Mouse (Mus musculus) lung, postnatal 0 days (tissue): ENCODE measurements at regions not wholly inside any gene's neighbourhood (a gene's known extent, or its start where the extent isn't known, plus 50 kb on each side); places are given as distances from the start of the nearest gene placed in this dataset.
A peak's percentile ranks its signal among the peaks of the same experiment; 100 is the strongest.

ENCODE experiments used
- ATAC-seq: fragments of 200-750 bp; cut with Nextera tagmentation; 2 replicates; pipeline ENCODE4 v1.8.0; 2017; ENCODE audit warnings: moderate library complexity
- DNase-seq: peaks from one replicate; pipeline ENCODE4 v3.0.0-alpha.2; 2016; ENCODE audit warnings: low spot score
- H3K27ac ChIP-seq: fragments of 300-500 bp; sonication (generic); 2 replicates; pipeline ENCODE4 v1.5.1; 2014; ENCODE audit warnings: antibody characterized with exemption, mild to moderate bottlenecking, low read length, mixed read lengths
- H3K27me3 ChIP-seq: fragments of 300-500 bp; sonication (generic); replicated peaks from 2 replicates; pipeline ENCODE4 v1.6.1; 2014; ENCODE audit warnings: low read length, mixed read lengths; ENCODE audit not compliant: insufficient read depth
- H3K36me3 ChIP-seq: fragments of 300-500 bp; sonication (generic); 2 replicates; pipeline ENCODE4 v1.6.1; 2014; ENCODE audit warnings: low read length, mixed read lengths; ENCODE audit not compliant: insufficient read depth
- H3K4me1 ChIP-seq: fragments of 300-500 bp; sonication (generic); 2 replicates; pipeline ENCODE4 v1.6.1; 2014; ENCODE audit warnings: antibody characterized with exemption, low read depth, low read length, mixed read lengths; ENCODE audit not compliant: insufficient read depth
- H3K4me2 ChIP-seq: fragments of 300-500 bp; sonication (generic); replicated peaks from 2 replicates; pipeline ENCODE4 v1.6.1; 2014; ENCODE audit warnings: low read depth, mild to moderate bottlenecking, low read length, moderate library complexity, mixed read lengths
- H3K4me3 ChIP-seq: fragments of 300-500 bp; sonication (generic); 2 replicates; pipeline ENCODE4 v1.5.1; 2014; ENCODE audit warnings: low read depth, low read length
- H3K9ac ChIP-seq: fragments of 300-500 bp; sonication (generic); replicated peaks from 2 replicates; pipeline ENCODE4 v1.6.1; 2014; ENCODE audit warnings: low read depth, mild to moderate bottlenecking
- H3K9me3 ChIP-seq: fragments of 300-500 bp; sonication (generic); 2 replicates; pipeline ENCODE4 v1.6.1; 2016; ENCODE audit warnings: low read length, mixed read lengths
- CTCF ChIP-seq: IDR thresholded peaks from 2 replicates; pipeline ENCODE4 v1.5.1; 2016; ENCODE audit warnings: antibody characterized with exemption, mild to moderate bottlenecking
- EP300 ChIP-seq: IDR thresholded peaks from 2 replicates; pipeline ENCODE4 v1.6.1; 2016; ENCODE audit warnings: antibody characterized with exemption, mild to moderate bottlenecking, control low read depth
- WGBS: fragments of 180-500 bp; shearing (Covaris S2); extraction: QIAGEN DNeasy Blood & Tissue Kit; methylation state at CpG from one replicate; pipeline ENCODE4 v1.1.7; 2014; 5-methylcytosine and 5-hydroxymethylcytosine counted together

DNA sequence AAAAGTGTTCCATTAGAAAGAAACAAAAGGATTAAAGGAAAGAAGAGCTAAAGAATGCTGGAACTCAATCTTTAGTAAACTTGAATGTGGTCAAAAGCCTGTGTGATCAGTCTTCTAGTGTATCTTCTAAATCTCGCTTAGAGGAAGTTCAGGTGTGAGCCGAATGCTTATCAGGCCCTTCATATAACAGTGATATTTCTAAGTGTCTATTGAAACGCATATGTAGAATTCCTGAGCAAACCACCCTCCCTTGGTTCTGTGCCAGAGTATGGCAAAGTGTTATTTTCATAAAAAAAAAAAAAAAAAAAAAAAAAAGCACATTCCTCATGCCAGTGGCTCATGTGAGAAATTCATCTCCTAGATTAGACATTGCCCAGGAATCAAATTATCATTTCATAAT lies 681.2 kb downstream of the Hdgfl1 start:
- peak; percentile 41 for DNase-seq
- no peak overlapping the region for H3K27ac ChIP-seq
- no peaks in the 10 kb centered on the region for H3K4me1 ChIP-seq
- H3K9ac ChIP-seq: no peak overlapping the region
- ATAC-seq: peak; percentile 68
- H3K36me3 ChIP-seq: no peaks in the 10 kb centered on the region
- no peak overlapping the region for H3K4me3 ChIP-seq
- no peaks in the 10 kb centered on the region for H3K9me3 ChIP-seq
- H3K4me2 ChIP-seq: no peak overlapping the region
- TF ChIP-seq CTCF (no peak), EP300 (peak; percentile 87)
- 39% methylated on average over 3 of the region's 3 CpGs for WGBS
- no peaks in the 10 kb centered on the region for H3K27me3 ChIP-seq

DNA sequence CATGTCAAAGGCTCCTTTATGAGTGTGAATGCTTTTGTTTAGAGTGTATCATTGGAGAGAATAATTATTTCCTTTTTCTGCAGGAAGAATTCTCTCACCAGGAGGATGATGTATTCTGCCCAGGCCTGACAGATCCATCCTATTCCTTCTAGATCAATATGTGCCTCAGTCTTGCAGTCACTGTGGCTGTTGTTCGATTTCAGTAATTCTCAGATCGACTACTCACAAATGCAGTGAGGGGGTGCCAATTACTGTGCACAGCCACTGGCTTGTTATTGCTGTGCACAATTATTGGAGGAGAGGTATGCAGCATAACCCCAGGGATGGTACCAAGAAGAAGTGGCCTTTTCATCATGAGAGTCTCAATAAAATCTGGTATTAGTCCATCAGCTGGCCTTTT lies 689.2 kb downstream of the Hdgfl1 start:
- H3K36me3 ChIP-seq: no peaks in the 10 kb centered on the region
- H3K27ac ChIP-seq: no peak overlapping the region
- no peak overlapping the region for H3K4me2 ChIP-seq
- no peaks in the 10 kb centered on the region for H3K27me3 ChIP-seq
- no peaks in the 10 kb centered on the region for H3K4me1 ChIP-seq
- DNase-seq (no peak), ATAC-seq (no peak)
- no peak overlapping the region for H3K9ac ChIP-seq
- H3K9me3 ChIP-seq: no peaks in the 10 kb centered on the region
- 81% methylated on average over 2 of the region's 2 CpGs for WGBS
- H3K4me3 ChIP-seq: no peak overlapping the region
- TF ChIP-seq CTCF (no peak), EP300 (no peak)

DNA sequence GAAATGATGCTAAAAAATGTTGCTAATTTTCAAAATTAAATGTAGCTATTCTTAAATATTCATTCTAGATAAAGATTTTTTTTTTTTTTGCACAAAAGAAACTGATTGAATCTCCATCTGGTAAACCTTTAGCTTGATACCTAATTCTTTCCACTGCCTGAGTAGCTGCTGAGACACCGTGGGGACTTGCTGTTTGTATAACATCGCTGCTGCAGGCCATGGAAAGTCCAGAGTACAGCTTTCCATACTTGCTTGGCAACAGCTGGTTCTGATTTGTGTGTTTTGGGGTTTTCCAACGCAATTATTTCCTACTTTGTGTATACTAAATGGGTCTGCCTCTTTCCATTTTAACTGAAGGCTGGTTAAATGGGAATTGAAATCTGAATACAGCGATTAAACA lies 689.7 kb downstream of the Hdgfl1 start:
- no peaks in the 10 kb centered on the region for H3K36me3 ChIP-seq
- H3K9ac ChIP-seq: no peak overlapping the region
- ATAC-seq (no peak), DNase-seq (no peak)
- 53% methylated on average over 4 of the region's 4 CpGs for WGBS
- no peaks in the 10 kb centered on the region for H3K4me1 ChIP-seq
- H3K27me3 ChIP-seq: no peaks in the 10 kb centered on the region
- no peak overlapping the region for H3K4me2 ChIP-seq
- no peak overlapping the region for H3K27ac ChIP-seq
- H3K4me3 ChIP-seq: no peak overlapping the region
- no peaks in the 10 kb centered on the region for H3K9me3 ChIP-seq
- no peak for TF ChIP-seq EP300
- no peak for TF ChIP-seq CTCF

DNA sequence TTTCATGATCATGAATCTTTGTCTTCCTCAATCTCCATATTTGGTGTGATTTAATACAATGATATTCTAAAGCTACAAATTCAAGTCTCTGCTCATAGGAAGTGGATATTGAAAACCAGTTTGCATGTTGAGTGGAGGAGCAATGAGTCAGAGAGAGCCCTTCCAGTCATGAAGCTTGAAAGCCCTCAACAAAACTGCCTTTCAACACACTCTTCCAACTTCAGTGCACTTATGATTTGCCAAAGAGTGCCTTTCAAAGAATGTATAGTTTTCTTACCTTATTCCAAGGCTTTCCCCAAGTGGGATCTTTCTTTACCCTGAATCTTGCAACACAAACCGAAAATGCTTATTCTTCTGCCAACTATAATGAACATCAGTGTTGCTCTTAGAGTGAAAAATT lies 690.6 kb downstream of the Hdgfl1 start:
- no peak overlapping the region for H3K9ac ChIP-seq
- no peaks in the 10 kb centered on the region for H3K9me3 ChIP-seq
- ATAC-seq (peak; percentile 66), DNase-seq (peak; percentile 76)
- H3K36me3 ChIP-seq: no peaks in the 10 kb centered on the region
- TF ChIP-seq EP300 (peak; percentile 57; the same call in 1 of the 2 replicates), CTCF (no peak)
- H3K27me3 ChIP-seq: no peaks in the 10 kb centered on the region
- no peak overlapping the region for H3K4me2 ChIP-seq
- no peak overlapping the region for H3K27ac ChIP-seq
- WGBS: 54% methylated on average over 1 of the region's 1 CpGs
- H3K4me1 ChIP-seq: no peaks in the 10 kb centered on the region
- H3K4me3 ChIP-seq: no peak overlapping the region

DNA sequence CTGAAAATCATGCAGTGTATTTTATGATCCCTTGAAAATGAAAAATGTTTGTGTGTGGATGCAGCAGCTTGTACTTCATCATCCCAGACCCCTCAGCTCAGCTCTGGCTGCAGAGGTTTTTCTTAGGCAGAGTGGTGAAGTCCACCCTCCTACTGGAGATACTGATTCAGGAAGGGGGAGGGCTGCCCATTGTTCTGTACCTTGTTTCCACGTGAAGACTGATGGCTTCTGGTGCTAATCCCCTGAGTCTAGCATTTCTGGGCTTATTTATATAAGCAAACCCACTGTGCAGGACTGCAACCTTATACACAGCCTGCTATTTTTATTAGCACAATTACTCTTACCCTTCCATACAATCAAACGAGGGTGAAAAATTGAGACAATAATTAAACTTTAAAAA lies 708.6 kb downstream of the Hdgfl1 start:
- H3K27me3 ChIP-seq: no peaks in the 10 kb centered on the region
- H3K9ac ChIP-seq: no peak overlapping the region
- ATAC-seq: no peak
- 26% methylated on average over 2 of the region's 2 CpGs for WGBS
- H3K4me3 ChIP-seq: no peak overlapping the region
- H3K9me3 ChIP-seq: no peaks in the 10 kb centered on the region
- H3K4me1 ChIP-seq: no peaks in the 10 kb centered on the region
- no peaks in the 10 kb centered on the region for H3K36me3 ChIP-seq
- TF ChIP-seq CTCF (no peak), EP300 (no peak)
- no peak overlapping the region for H3K27ac ChIP-seq
- H3K4me2 ChIP-seq: no peak overlapping the region
- no peak for DNase-seq

DNA sequence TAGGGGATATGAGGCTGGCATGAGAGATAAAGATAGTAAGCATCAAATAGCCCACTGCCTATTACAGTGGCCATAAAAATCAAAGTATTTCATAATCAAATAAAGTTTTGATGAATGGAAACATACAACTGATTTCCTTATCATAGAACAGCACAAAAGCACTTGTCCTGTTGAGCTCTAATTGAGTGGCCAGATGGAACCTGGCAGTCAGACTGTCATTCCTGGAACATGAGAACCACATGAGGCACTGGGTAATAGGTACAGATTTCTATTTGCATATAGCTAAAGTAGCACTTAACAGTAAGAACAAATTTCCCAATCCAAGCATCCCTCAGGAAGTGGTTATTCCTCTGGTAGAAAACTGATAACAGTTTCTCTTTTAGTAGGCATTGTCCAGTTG lies 732.3 kb downstream of the Hdgfl1 start:
- Histone ChIP-seq H3K4me2 (no peak overlapping the region), H3K4me1 (no peaks in the 10 kb centered on the region)

DNA sequence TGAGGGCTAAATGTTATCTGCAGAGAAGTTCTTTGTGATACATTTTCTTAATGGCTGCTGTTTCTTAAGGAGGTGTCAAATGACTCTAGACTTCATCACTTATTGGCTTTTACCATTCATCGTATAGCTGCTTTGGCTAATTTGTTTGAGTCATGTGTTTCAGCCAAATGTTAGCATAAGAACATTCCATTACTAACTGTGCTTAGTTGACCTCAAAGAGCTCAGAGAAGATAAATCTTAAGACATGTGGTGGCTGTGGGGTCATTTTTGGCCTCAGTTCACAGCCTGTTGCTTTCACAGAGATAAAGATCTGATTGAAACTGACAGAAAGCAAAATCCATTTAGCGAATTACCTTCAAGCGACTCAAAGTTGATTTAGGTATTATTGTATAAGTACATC lies 743.6 kb downstream of the Hdgfl1 start:
- TF ChIP-seq CTCF: no peak
- TF ChIP-seq EP300: no peak
- ATAC-seq (no peak), DNase-seq (no peak)
- H3K4me3 ChIP-seq: no peak overlapping the region
- H3K4me2 ChIP-seq: no peak overlapping the region
- no peak overlapping the region for H3K9ac ChIP-seq
- no peaks in the 10 kb centered on the region for H3K36me3 ChIP-seq
- no peaks in the 10 kb centered on the region for H3K9me3 ChIP-seq
- no peak overlapping the region for H3K27ac ChIP-seq
- H3K4me1 ChIP-seq: no peaks in the 10 kb centered on the region
- 32% methylated on average over 3 of the region's 3 CpGs for WGBS
- H3K27me3 ChIP-seq: no peaks in the 10 kb centered on the region

More for the DNA sequence above, 732.3 kb downstream of the Hdgfl1 start:
- no peaks in the 10 kb centered on the region for H3K36me3 ChIP-seq
- DNase-seq (no peak), ATAC-seq (no peak)
- TF ChIP-seq CTCF (no peak), EP300 (no peak)
- H3K9me3 ChIP-seq: no peaks in the 10 kb centered on the region
- no peaks in the 10 kb centered on the region for H3K27me3 ChIP-seq
- H3K4me3 ChIP-seq: no peak overlapping the region
- no peak overlapping the region for H3K27ac ChIP-seq
- H3K9ac ChIP-seq: no peak overlapping the region
